Mouse (Mus musculus) embryonic fibroblast, embryonic 13.5 days (primary cell): ENCODE data around the gene Pvr.

Experiments used
- CTCF ChIP-seq: IDR thresholded peaks from 2 replicates; pipeline ENCODE4 v1.5.1; 2011; ENCODE audit warnings: mild to moderate bottlenecking, control low read depth, low read length, moderate library complexity, borderline replicate concordance; ENCODE audit not compliant: insufficient read depth
- POLR2A ChIP-seq: IDR thresholded peaks from 2 replicates; pipeline ENCODE4 v1.6.1; 2011; ENCODE audit warnings: low read depth, mild to moderate bottlenecking, control low read depth, low read length, moderate library complexity

- TF ChIP-seq CTCF (no peak), POLR2A (no peak)
These were observed 49.2 kb upstream of the Pvr start for GRCm38 (mm10) chr7:19970196-19970595.
